Mouse (Mus musculus) forebrain, embryonic 11.5 days (tissue): ENCODE measurements around the gene Acaa1a. TPM values are rescaled to one million over a fixed set of nuclear protein-coding genes. Genes with fewer than 3 reads are reported as not detected.

ENCODE experiments used
- ATAC-seq: fragments of 200-750 bp; cut with Nextera tagmentation; replicated peaks from 2 replicates; pipeline ENCODE4 v1.8.0; 2017; ENCODE audit warnings: moderate TSS enrichment; ENCODE audit not compliant: low FRiP score
- DNase-seq: peaks from one replicate; pipeline ENCODE4 v3.0.0-alpha.2; 2017; ENCODE audit warnings: low spot score
- H3K27ac ChIP-seq: fragments of 300-500 bp; sonication (generic); 2 replicates; pipeline ENCODE4 v1.5.1; 2014; ENCODE audit warnings: low read depth, low read length
- H3K27me3 ChIP-seq: fragments of 300-500 bp; sonication (generic); 2 replicates; pipeline ENCODE4 v1.6.1; 2014; ENCODE audit warnings: mild to moderate bottlenecking, low read length, mixed read lengths; ENCODE audit not compliant: control insufficient read depth, insufficient read depth
- H3K36me3 ChIP-seq: fragments of 300-500 bp; sonication (generic); 2 replicates; pipeline ENCODE4 v1.6.1; 2014; ENCODE audit warnings: mild to moderate bottlenecking, low read length, moderate library complexity, mixed read lengths; ENCODE audit not compliant: control insufficient read depth, insufficient read depth
- H3K4me1 ChIP-seq: fragments of 300-500 bp; sonication (generic); replicated peaks from 2 replicates; pipeline ENCODE4 v1.6.1; 2014; ENCODE audit warnings: low read length, mixed read lengths; ENCODE audit not compliant: control insufficient read depth, insufficient read depth
- H3K4me2 ChIP-seq: fragments of 300-500 bp; sonication (generic); 2 replicates; pipeline ENCODE4 v1.6.1; 2014; ENCODE audit warnings: low read depth, mild to moderate bottlenecking, low read length, moderate library complexity, mixed read lengths; ENCODE audit not compliant: severe bottlenecking
- H3K4me3 ChIP-seq: fragments of 300-500 bp; sonication (generic); 2 replicates; pipeline ENCODE4 v1.5.1; 2014; ENCODE audit warnings: low read depth, low read length
- H3K9ac ChIP-seq: fragments of 300-500 bp; sonication (generic); 2 replicates; pipeline ENCODE4 v1.6.1; 2014; ENCODE audit warnings: low read length
- H3K9me3 ChIP-seq: fragments of 300-500 bp; sonication (generic); 2 replicates; pipeline ENCODE4 v1.6.1; 2016; ENCODE audit warnings: low read length, mixed read lengths; ENCODE audit not compliant: control insufficient read depth
- WGBS: fragments of 180-500 bp; shearing (Covaris S2); extraction: QIAGEN DNeasy Blood & Tissue Kit; methylation state at CpG from one replicate; pipeline ENCODE4 v1.1.7; 2014; 5-methylcytosine and 5-hydroxymethylcytosine counted together
- polyA plus RNA-seq: library from polyadenylated mRNA; unstranded; fragments of >200 nt; fragmentation: Nextera tagmentation; extraction: Ambion mirVana; gene quantifications from 2 replicates; pipeline ENCODE4 v1.2.1, GENCODE M21; 2014

Gene Acaa1a
- polyA plus RNA-seq, 1 experiment from 2014 or later: 62.6 TPM

DNA sequence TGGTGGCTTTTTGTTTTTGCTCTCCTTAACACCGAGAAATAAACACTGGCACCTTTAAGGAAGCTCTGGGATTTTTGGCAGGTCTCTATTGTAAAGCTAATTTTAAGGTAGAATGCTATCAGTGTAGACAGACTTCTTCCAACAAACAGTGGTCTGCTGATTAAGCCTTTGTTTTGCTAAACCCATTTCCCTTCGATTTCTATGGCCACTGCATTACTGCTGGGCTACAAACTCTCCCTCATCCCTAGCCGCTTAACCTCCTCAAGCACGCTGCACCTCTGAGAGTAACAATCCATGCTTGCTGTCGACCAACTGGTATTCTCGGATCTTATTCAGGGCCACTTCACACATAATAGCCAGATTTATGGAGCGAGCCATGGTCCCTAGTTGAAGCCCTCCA, 18.5 kb upstream of the Acaa1a start:
- Histone ChIP-seq H3K27me3 (no peaks in the 10 kb centered on the region), H3K4me3 (peak overlapping the region; percentile 90), H3K36me3 (no peaks in the 10 kb centered on the region), H3K9me3 (no peaks in the 10 kb centered on the region), H3K9ac (peak overlapping the region; percentile 90), H3K27ac (no peak overlapping the region), H3K4me2 (peak overlapping the region; percentile 98), H3K4me1 (no peaks in the 10 kb centered on the region; the same call in 1 of the 2 replicates)
- ATAC-seq: no peak
- DNase-seq: no peak
- 10% methylated on average over 7 of the region's 7 CpGs for WGBS

DNA sequence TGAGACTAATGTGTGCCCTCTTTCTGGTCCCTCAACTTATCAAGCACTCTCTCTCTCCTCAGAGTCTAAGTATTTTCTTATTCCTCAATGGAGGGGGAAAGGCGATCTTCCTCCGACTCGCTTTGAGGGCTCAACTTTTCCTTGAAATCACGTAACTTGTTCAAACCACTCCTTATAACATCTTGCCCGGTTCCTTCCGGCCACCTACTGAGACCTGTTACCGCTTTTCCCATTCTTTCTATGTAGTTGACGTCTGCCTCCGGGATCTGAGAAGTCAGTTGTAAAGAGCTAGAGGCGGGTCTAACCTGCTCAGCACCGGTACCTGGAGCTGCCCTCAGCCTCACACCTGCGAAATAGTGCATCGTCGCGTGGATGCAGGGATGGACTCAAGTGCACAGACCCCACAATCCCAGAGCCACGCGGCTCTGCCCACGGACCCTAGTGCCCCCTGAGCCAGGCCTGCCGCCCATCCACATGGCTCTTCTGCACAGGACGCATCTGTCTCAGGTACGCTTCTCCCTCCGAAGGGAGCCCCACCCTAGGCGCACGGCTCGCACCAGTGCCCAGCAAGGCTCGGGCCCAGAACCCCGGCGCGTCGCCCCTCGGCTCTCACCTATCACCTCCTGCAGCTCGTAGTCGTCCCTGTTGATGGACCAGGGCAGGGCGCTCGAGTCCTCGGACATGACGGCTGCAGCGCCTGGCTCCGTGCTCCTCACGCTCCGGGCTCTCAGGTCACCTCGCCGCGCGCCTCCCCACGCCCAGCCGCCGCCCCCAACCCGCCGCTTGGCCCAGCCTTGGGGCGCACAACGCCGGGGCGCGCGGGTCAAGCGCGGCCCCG, 17.9 kb upstream of the Acaa1a start:
- peak; percentile 38; the same call in 1 of the 2 replicates for ATAC-seq
- H3K4me1 ChIP-seq: no peaks in the 10 kb centered on the region; the same call in 1 of the 2 replicates
- H3K27ac ChIP-seq: peak overlapping the region; percentile 85
- peak overlapping the region; percentile 98 for H3K4me2 ChIP-seq
- no peaks in the 10 kb centered on the region for H3K27me3 ChIP-seq
- under 1% methylated on average over 57 of the region's 59 CpGs for WGBS
- peak overlapping the region; percentile 90 for H3K9ac ChIP-seq
- H3K9me3 ChIP-seq: no peaks in the 10 kb centered on the region
- peak overlapping the region; percentile 90 for H3K4me3 ChIP-seq
- H3K36me3 ChIP-seq: no peaks in the 10 kb centered on the region
- DNase-seq: no peak

DNA sequence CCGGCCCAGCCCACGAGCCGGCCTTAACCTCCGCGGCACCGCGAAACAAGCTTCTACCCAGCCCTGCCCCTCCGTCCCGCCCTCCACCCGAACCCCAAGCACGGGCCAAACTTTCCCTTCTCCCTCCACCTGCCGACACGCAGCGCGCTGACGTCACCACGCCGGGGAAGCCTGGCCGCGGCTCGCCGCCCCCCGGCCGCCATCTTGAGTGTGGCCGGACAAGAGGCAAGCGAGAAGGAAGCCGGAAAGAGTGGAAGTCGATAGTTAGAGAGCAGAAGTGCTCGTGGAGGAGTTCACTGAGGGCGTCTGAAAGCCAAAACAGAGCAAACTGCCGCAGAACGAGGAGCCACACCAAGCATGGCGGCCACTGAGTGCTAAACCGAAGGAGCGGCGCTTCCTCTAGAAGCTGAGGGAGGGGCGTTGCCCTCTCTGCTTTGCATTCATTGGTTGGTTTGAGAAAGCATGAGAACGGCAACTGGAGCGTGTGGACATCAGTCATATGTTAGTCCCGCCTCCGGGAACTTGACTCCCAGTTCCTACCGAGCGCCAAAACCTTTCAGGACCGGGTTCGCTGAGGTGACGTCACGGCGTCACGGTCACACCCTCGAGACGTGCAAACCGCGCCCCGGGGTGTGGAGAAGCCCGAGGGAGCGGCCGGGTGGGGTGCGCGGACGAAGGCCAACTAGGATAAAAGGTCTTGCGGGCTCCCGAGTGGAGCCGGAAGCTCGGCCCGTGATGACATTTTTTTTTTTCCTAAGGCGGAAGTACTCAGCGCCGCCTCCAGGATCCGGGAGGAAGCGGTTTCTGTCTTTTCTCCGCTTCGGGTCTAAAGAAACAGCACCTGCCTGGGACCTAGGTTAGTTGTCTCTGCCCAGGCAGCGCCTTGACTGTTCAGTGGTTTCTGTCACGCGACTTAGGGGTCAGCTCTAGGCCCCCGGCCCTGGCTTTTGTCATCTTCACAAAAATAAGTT, 16.9 kb upstream of the Acaa1a start, which contains the start of gene Oxsr1:
Oxsr1 (minus strand) TSS at position 139 of the 971 bp plus-strand sequence.
- peak; percentile 96 for ATAC-seq
- Histone ChIP-seq H3K4me3 (peak within 1 kb of the TSS; percentile 90), H3K27ac (peak within 1 kb of the TSS; percentile 85), H3K36me3 (no peaks in the 10 kb centered on the region), H3K4me2 (peak within 1 kb of the TSS; percentile 98), H3K27me3 (no peaks in the 10 kb centered on the region), H3K9ac (peak within 1 kb of the TSS; percentile 90), H3K4me1 (no peaks in the 10 kb centered on the region; the same call in 1 of the 2 replicates), H3K9me3 (no peaks in the 10 kb centered on the region)
- peak; percentile 97 for DNase-seq
- WGBS: under 1% methylated on average over 76 of the region's 76 CpGs

DNA sequence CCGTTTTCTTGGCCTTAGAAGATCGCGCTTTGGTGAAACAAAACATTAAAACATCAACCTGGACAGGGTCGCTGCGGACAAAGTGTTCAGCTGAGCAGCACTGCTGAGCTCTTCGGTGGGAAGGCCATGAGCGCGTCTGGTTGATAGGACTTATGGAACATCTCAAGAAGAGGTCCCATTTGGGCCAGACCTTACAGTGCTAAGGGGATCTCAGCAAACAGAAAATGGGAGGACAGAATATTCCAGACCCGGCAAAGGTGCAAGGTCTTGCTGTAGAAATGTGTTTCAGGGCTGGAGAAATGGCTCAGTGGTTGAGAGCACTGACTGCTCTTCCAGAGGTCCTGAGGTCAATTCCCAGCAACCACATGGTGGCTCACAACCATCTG, 16.2 kb upstream of the Acaa1a start:
- H3K4me1 ChIP-seq: no peaks in the 10 kb centered on the region; the same call in 1 of the 2 replicates
- no peaks in the 10 kb centered on the region for H3K27me3 ChIP-seq
- DNase-seq (no peak), ATAC-seq (peak; percentile 1; the same call in 1 of the 2 replicates)
- peak overlapping the region; percentile 90 for H3K4me3 ChIP-seq
- peak overlapping the region; percentile 90 for H3K9ac ChIP-seq
- H3K36me3 ChIP-seq: no peaks in the 10 kb centered on the region
- peak overlapping the region; percentile 79 for H3K4me2 ChIP-seq
- no peaks in the 10 kb centered on the region for H3K9me3 ChIP-seq
- peak overlapping the region; percentile 85 for H3K27ac ChIP-seq
- 8% methylated on average over 9 of the region's 9 CpGs for WGBS

DNA sequence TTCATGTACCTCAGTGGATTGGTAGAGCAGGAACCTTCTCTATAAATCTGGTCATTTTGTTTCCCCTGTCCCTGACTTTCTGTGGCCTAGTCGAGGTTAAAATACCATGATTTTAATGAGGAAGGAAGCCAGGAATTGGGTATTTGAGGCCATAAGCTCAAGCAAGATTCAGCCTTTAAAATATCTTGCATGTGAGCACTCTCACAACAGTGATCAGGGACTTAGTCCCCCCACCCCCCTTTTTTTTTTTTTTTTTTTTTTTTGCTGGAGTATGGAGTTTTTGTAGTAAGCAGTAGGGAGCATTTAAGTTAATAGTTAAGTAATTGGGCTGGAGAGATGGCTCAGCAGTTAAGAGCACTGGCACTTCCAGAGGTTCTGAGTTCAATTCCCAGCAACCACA, 15.3 kb upstream of the Acaa1a start:
- DNase-seq: no peak
- Histone ChIP-seq H3K27ac (no peak overlapping the region), H3K4me2 (no peak overlapping the region), H3K9ac (no peak overlapping the region), H3K9me3 (no peaks in the 10 kb centered on the region), H3K27me3 (no peaks in the 10 kb centered on the region), H3K4me1 (no peaks in the 10 kb centered on the region; the same call in 1 of the 2 replicates), H3K36me3 (no peaks in the 10 kb centered on the region), H3K4me3 (no peak overlapping the region)
- no peak for ATAC-seq
- 66% methylated on average over 1 of the region's 1 CpGs for WGBS

DNA sequence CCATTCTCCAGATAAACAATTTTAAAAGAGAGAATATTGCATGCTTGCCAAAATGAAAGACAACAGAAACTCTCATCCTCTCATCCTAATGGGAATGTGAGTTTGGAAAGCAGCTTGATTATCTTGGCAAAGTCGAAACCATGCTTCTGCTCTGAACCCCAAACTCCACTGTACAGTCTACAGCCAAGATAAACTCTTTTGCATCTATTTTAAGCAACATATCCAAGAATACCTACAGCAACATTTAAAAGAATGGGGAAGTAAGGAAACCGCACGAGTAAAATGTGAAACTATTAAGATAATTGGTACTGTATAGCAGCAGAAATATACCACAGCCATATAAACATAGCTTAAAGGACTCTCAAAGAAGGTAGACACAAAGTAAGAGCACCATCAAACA, 11.0 kb upstream of the Acaa1a start:
- H3K27ac ChIP-seq: no peak overlapping the region
- no peaks in the 10 kb centered on the region for H3K4me1 ChIP-seq
- H3K9ac ChIP-seq: no peak overlapping the region
- H3K27me3 ChIP-seq: no peaks in the 10 kb centered on the region
- 84% methylated on average over 3 of the region's 3 CpGs for WGBS
- DNase-seq (no peak), ATAC-seq (no peak)
- no peak overlapping the region for H3K4me2 ChIP-seq
- H3K36me3 ChIP-seq: no peaks in the 10 kb centered on the region
- H3K4me3 ChIP-seq: no peak overlapping the region
- H3K9me3 ChIP-seq: no peaks in the 10 kb centered on the region

DNA sequence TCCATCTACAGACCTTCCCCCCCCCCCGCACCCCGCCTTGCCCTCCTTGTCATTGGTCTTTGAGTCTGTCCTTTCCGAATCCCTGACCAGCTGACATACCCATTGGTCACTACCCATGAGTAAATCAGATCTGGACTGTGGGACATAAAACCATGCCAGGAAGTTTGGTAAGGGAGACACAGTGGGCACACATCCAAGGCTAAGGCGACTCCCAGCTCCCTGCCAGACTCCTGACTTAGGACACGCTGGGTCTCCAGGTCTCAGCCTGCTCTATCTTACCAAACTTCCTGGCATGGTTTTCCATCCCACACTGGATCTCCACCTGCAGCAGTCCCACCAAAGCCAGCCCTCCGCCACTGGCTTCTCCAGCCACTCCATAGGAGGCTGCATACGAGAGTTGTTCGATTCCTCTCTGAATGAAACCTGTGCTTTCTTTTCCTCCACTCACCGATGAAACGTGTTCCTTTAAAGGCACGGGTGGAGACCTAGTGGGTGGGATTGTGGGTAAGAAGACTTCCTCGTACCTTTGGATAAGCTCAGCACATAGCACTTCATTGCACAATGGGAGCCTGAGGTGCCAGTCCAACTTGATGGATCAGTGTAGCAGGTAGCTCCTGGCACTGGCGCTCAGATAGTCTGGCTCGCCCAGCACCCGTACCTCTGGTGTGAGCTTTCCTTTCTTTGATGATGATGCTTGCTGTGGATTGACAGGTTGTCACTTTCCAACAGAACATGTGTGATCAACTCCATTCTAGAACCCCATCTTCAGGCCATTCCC, 9.1 kb upstream of the Acaa1a start:
- no peak for ATAC-seq
- Histone ChIP-seq H3K9ac (no peak overlapping the region), H3K27ac (no peak overlapping the region), H3K27me3 (no peaks in the 10 kb centered on the region), H3K9me3 (no peaks in the 10 kb centered on the region), H3K36me3 (no peaks in the 10 kb centered on the region), H3K4me2 (no peak overlapping the region), H3K4me1 (no peaks in the 10 kb centered on the region), H3K4me3 (no peak overlapping the region)
- DNase-seq: no peak
- 88% methylated on average over 15 of the region's 15 CpGs for WGBS

DNA sequence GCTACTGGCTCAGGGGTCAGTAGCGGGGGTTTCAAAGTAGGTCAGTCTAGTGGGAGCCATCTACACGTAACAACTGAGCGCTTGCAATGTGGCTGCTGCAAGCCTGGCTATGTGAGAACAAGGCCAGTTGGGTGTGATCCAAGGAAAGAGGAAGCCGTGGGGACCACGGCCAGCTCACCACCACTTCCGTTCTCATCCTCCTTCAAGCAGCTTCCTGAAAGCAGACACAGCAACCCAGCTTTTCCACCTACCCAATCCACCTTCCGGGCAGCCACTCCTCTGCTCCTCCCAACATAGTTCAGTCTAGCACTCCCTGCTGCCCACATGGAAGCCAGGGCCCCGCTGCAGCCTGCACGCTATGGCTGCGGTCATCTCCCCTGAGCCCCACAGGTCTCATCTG, 5.2 kb upstream of the Acaa1a start:
- Histone ChIP-seq H3K9me3 (no peaks in the 10 kb centered on the region), H3K9ac (no peak overlapping the region), H3K4me2 (no peak overlapping the region), H3K27ac (no peak overlapping the region), H3K4me3 (no peak overlapping the region), H3K27me3 (peaks cover 3% of the 10 kb centered on the region; the same call in 1 of the 2 replicates), H3K4me1 (no peaks in the 10 kb centered on the region), H3K36me3 (no peaks in the 10 kb centered on the region)
- 76% methylated on average over 10 of the region's 10 CpGs for WGBS
- no peak for DNase-seq
- no peak for ATAC-seq
